Mouse (Mus musculus) spleen, postnatal 14 days (tissue): ENCODE measurements around the gene Hnrnpc.

Experiments
- DNase-seq, 2 experiments: peaks; one replicate each; pipeline ENCODE4 v3.0.0; 2021 to 2022; ENCODE audit warnings: low spot score in 2 of 2

Gene Hnrnpc

DNA sequence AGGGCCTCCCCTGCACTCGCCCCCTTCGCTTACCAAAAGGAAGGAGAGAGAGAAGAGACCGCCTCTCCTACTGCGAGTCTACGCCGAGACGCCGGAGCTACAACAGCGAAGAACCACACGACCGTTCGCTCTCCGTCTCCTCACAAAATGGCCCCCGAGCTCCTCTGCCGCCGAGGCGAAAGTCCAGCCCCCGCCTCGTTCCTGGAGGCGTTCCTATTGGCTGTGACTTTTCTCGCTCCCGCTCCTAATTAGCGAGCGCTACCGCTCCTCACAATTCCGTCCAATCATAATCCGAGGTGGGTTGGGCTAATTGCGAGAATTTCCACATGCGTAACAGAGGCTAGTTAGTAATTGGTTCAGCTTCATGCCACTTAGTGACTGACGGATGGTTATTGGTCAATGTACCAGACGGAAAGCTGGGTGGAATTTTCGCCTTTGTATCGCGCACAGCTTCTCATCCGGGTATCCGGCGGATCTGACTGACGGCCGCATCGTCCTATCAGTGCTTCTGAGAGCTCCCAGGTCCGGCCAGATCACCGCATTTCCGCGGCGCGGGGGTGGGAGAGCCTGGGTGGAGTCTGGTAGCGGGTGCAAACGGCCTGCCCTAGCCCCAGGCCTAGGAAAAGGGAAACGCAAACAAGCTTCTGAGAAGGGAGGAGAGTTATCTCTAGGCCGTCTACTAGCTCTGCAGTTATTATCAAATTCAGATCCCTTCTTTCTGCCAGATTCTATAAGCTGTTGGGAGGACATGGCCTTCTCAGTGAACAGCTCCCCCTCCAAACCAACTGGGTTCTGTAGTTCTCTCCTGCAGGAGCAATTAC, at the start of gene Hnrnpc:
Hnrnpc (minus strand) TSS at position 173 of the 821 bp plus-strand sequence.
- peak; percentile 100 for DNase-seq

- DNase-seq, result no peak
Observed at GRCm38 (mm10) chr14:52152613-52153012, 48.8 kb upstream of the Hnrnpc start.

DNA sequence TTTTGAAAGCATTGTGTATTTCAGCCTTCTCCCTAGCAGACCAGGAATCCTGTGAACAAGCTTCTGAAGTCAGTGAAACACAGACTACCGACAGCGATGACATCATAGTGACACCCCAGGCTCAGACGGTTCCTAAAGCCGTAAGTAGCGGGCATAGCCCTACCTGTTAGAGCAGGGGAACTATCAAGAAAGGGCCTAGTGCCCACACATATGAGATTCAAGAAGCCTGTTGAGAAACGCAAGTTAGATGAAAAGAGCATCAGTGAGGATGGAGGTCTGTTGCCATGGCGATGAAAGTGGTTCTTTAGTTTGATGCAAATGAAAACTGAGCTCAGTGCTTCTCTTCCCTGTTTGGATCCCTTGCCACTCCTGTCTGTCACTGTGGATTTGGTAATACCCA, 48.4 kb upstream of the Hnrnpc start:
- no peak for DNase-seq

DNA sequence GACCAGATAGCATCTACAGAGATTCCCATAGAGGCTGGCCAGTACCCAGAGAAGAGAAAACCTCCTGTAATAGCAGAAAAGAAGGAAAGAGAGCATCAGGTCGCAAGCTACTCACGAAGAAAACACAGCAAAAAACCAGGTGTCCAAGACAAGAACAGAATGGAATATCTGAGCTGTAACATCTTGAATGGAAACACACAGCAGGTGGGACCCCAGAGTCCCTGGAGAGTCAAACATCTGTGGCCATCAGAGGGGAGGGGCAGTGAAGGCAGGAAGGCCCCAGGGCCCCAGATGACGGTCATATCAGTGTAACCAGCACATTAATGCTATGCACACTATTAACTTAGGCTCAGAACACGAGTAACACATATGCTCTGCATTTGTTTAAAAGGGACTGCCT, 46.1 kb upstream of the Hnrnpc start:
- no peak for DNase-seq

DNA sequence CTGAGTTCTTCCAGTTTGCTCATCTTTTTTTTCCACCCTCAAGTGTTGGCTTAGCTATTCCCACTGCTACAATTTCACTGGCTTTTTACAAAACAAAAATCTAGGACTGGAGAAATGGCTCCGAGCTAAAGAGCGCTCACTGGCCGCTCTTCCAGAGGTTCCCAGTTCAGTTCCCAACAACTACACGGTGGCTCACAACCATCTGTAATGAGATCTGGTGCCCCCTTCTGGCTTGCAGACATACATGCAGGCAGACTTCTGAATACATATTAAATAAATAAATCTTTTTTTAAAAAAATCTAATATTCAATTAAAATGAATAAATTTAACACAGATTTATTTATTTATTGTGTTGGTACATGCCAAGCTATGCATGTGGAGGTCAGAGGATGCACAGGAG, 42.7 kb upstream of the Hnrnpc start:
- DNase-seq, result no peak

- no peak for DNase-seq
Observed at GRCm38 (mm10) chr14:52144165-52144564, 40.3 kb upstream of the Hnrnpc start.

- DNase-seq, result no peak
Observed at GRCm38 (mm10) chr14:52141445-52142127, 37.8 kb upstream of the Hnrnpc start.

GRCm38 (mm10) chr14:52140577-52141444, 37.0 kb upstream of the Hnrnpc start:
- DNase-seq, result no peak

DNA sequence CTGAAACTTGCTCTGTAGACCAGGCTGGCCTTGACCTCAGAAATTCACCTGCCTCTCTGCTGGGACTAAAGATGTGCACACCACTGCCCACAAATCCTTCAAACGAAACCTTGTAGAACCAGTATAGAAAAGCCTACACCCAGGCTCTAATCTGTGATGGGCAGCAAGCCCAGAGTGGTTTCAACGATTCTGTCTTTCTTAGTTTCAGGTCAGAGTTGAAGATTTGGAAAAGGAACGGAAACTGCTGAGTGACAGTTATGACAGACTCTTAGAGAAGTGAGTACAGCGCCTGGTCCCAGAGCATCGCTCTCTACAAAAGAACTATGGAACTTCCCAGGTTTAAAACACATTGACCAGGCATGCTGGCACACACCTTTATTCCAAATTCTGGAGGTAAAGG, 29.8 kb upstream of the Hnrnpc start:
- DNase-seq, result no peak

DNA sequence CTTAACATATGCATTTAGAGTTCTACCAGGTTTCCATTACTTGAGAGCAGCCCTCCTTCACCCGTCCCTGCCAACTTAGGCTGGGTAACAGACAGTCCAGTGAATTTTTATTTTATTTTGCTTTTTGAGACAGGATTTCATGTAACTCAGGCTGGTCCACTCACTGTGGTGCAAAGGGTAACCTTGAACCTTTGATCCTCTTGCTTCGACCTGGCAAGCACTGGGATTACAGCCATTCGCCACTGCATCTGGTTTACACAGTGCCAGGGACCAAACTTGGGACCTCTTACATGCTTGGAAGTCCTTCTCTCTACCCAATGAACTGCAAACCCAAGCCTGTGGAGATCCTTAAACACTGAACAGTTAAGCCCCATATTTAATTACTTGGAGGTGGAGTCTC, 20.8 kb upstream of the Hnrnpc start:
- no peak for DNase-seq

DNA sequence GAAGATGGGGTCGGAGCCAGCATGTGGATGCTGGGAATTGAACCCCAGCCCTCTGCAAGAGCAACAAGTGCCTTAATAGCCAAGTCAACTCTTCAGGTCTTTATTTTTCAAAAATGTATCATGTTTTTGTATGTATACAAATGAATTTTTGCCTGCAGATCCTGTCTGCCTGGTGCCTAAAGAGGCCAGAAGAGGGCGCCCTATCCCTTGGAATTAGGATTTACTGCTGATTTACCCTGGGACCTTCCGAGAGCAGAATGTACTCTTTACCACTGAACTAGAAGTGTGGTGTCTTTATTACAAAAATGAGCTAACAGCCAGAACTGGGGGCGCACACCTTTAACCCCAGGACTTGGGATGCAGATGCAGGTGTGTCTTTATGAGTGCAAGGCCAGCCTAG, 20.1 kb upstream of the Hnrnpc start:
- peak; percentile 35 to 73 for DNase-seq

GRCm38 (mm10) chr14:52120169-52120568, 16.3 kb upstream of the Hnrnpc start:
- DNase-seq, result no peak

- peak in 1 of 2 experiments; percentile 20 for DNase-seq
Observed at GRCm38 (mm10) chr14:52118823-52119608, 15.2 kb upstream of the Hnrnpc start.

GRCm38 (mm10) chr14:52118456-52118822, 14.6 kb upstream of the Hnrnpc start:
- no peak for DNase-seq

DNA sequence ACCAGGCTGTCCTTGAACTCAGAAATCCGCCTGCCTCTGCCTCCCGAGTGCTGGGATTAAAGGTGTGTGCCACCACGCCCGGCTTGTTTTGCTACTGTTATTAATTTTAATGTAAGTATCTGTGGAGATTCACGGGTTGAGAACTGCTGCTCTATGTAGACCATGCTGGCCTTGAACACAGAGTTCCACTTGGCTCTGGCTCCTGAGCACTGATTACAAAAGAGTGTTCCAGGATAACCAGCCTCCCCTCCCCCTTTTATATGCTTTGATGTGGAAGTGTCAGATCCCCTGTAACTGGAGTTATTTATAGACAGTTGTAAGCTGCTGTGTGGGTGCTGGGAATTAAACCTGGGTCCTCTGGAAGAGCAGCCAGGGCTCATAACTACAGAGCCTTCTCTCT, 13.4 kb upstream of the Hnrnpc start:
- no peak for DNase-seq

DNA sequence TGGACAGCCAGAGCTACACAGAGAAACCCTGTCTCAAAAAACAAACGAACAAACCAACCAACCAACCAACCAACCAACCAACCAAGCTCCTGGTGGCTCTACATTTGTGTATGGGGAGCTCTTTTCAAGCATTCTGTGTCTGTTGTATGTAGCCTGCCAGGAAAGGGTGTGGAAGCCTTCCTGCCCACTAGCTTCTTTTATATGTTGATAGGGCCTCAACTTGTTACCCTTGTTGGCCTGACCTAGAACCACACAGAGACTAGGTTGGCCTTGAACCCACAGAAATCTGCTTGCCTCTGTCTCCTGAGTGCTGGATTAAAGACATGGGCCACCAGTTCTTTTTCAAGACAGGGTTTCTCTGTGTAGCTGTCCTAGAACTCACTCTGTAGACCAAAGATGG, 10.3 kb upstream of the Hnrnpc start:
- no peak for DNase-seq

GRCm38 (mm10) chr14:52110346-52110745, 6.5 kb upstream of the Hnrnpc start, which contains the start of gene Rpgrip1:
Gene Rpgrip1, plus strand, starts transcription at chr14:52110704.
- DNase-seq, result no peak

- no peak for DNase-seq
Observed at GRCm38 (mm10) chr14:52108025-52108424, 4.2 kb upstream of the Hnrnpc start.

DNA sequence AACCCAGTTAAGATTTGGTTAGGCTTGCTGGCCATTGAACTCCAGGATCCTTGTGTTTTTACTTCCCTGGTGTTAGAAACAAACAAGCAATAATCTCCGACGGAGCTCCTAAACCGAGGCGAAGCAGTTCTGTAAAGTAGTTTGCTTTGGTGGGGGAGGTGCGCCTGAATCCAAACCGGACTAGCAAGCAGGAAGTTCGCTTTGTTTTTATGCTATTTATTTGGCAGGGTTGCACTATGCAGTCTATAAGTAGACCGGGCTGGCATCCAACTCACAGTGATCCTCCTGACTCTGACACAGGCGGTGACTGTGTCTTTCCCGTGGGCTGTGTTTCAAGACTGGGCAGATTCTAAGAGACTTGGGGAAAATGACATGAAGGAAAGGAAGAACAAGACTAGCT, 2.9 kb upstream of the Hnrnpc start:
- no peak for DNase-seq

DNA sequence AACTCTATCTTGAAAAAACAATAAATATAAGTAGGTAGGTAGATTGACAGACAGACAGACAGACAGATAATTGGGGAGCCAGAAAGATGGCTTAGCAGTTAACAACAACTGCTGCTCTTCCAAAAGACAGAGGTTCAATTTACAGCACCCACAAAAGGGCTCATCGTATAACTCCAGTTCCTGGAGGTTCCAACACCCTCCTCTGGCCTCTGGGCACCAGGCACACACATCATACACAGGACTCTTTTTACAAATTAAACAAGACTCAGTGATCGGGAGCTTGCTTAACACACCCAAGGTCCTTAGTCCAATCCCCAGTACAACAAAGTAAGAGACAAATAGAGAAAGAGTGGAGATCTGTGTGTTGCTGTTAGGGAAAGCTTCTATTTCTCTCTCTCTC, 1.5 kb upstream of the Hnrnpc start:
- no peak for DNase-seq

- no peak for DNase-seq
Observed at GRCm38 (mm10) chr14:52104677-52105285, 953 bp upstream of the Hnrnpc start.
